Mouse (Mus musculus) brain, embryonic 14.5 days (tissue): Measurements from ENCODE around the gene Serpine1. TPM values are rescaled to one million over a fixed set of nuclear protein-coding genes. Genes with fewer than 3 reads are reported as not detected.

ENCODE experiments used
- DNase-seq: peaks from one replicate; pipeline ENCODE4 v3.0.0-alpha.2; 2011; ENCODE audit warnings: low read depth
- CTCF ChIP-seq: fragments of 200-500 bp; IDR thresholded peaks from 2 replicates; pipeline ENCODE4 v1.5.1; 2012; ENCODE audit warnings: inconsistent platforms, mild to moderate bottlenecking, moderate library complexity, borderline replicate concordance; ENCODE audit not compliant: insufficient read depth, insufficient read length; ENCODE audit errors: extremely low read depth
- POLR2A ChIP-seq: fragments of 200-500 bp; IDR thresholded peaks from 2 replicates; pipeline ENCODE4 v1.6.1; 2012; ENCODE audit warnings: mild to moderate bottlenecking, inconsistent platforms, borderline replicate concordance; ENCODE audit not compliant: poor library complexity, insufficient read depth, insufficient read length, severe bottlenecking; ENCODE audit errors: extremely low read depth
- polyA plus RNA-seq: library from polyadenylated mRNA; depleted of rRNA; stranded (reverse); fragments of >200 nt; gene quantifications from 2 replicates; pipeline ENCODE4 v1.2.3, GENCODE M21; 2012

Serpine1 gene
- polyA plus RNA-seq, 1 experiment, result 2.6 TPM

DNA sequence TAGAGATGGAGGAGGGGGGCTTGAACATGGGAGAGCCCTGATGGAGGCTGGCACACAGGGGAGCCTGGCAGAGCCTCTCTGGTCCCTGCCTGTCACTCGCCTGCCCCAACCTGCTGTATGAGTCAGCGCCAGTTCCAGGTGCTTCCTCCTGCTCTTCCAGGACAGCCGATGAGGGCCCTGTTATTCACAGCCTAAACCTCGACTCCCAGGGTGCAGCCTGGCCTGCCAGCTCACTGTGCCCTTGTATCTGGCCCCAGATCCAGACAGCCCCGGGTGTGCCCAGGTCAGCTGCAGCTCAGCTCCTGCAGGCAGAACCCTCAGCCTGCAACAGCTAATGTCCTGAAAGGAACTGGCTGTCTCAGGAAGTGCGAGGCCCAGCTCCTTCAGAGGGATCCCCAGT is 19.5 kb upstream of the Serpine1 start:
- DNase-seq, result no peak
- TF ChIP-seq POLR2A (no peak), CTCF (no peak)

DNA sequence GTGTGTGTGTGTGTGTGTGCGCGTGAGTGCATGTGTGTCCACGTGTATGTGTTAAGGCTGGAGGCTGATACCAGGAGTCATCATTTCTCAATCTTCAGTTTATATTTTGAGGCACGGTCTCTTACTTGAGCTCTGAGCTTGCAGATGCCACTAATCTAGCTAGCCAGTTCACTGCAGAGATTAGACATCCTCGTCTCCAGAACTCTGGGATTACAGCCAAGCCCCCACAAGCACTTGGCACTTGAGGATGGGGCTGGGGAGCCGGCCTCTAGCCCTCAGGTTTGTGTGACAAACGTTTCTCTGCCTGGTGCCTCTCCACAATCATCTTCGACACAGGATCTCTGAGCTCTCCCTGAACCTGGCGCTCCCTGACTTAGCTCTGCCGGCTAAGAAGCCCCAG is 18.8 kb upstream of the Serpine1 start:
- DNase-seq, result peak; percentile 8
- no peak for TF ChIP-seq POLR2A
- no peak for TF ChIP-seq CTCF

DNA sequence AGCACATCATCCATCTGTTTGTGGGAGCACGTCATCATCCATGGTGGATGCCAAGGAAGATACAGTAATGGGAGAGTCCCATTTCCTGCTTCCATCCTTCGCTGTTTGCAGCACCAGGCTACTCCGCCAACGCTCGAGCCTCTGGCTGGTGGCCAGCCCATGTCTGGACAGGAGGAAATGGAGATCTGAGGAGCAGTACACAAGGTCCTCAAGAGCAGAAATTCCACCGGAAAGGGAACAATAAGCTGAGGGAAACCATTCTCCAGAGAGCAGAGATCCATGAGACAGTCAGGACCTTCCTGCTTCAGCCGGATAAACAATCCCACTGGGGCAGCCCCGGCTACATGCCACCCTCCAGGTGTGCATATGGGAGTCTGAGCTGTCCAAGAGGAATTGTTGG is 15.3 kb upstream of the Serpine1 start:
- no peak for TF ChIP-seq CTCF
- TF ChIP-seq POLR2A, result no peak

DNA sequence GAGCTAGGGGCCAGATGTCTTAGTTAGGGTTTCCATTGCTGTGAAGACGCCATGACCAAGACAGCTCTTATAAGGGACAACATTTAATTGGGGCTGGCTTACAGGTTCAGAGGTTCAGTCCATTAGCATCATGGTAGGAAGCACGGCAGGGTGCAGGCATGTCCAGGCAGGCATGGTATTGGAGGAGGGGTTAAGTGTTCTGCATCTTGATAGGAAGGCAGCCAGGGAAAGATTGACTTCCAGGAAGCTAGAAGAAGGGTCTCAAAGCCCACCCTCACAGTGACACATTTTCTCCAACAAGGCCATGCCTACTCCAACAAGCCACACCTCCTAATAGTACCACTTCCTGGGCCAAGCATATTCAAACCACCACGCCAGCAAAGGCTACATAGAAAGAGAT is 13.7 kb upstream of the Serpine1 start:
- TF ChIP-seq CTCF (no peak), POLR2A (no peak)
- no peak for DNase-seq

More for the DNA sequence above, 15.3 kb upstream of the Serpine1 start:
- no peak for DNase-seq

DNA sequence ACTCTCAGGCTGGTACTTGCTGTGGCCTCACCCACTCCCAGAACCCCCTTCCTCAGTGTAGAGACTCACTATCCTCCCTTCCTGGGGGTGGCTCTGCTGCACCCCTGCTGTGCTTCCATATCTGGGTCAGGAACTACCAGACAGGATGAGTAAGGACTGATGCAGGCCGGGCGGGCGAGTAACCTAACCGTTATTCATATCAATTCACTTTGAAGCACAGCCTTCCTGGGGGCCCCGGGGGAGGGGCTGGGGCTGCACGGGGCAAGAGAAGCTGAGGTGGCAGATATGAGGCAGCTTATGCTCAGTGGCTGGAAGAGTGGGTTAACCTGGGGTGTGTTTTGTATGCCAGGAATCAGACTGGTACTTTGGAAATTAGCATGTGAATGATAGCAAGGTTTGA is 13.0 kb upstream of the Serpine1 start:
- no peak for TF ChIP-seq CTCF
- TF ChIP-seq POLR2A, result no peak
- DNase-seq, result no peak

DNA sequence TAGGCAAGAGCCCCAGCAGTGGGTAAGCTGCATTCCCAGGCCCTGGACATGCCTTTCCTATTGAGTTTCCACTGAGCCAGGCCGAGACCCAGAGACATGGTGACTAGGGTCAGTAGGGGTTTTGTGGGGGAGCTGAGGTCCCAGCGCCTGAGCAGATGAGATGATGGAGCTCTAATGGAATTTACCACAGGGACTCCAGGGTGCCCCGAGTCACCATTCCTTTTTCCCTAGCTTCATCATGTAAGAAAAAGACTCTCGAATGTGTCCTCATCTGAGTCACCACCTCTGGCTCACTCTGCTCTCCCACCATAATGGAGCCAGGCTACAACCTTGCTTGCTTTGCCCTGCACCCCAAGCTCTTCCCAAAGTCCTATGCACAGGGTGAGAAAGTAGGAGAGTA is 11.0 kb upstream of the Serpine1 start:
- DNase-seq, result no peak
- no peak for TF ChIP-seq CTCF
- no peak for TF ChIP-seq POLR2A

DNA sequence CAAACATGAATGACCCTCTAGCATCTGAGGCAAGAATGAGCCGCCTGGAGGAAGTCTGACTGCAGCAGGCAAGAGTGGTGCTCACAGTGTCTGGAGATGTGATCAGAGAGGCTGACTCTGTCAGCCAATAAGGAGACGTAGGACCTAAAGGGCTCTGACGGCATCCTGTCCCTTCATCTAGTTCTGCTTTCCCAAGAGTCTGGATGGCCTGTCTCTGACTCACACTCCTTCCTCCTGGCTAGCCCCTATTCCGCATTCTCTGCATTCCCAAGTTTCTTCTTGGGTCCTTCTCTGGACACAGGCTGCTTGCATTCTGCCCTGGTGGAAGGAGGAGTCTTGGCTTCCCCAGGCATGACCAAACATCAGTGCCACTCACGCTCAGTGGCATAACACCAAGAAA is 7.8 kb upstream of the Serpine1 start:
- no peak for TF ChIP-seq POLR2A
- TF ChIP-seq CTCF, result no peak
- DNase-seq, result no peak

DNA sequence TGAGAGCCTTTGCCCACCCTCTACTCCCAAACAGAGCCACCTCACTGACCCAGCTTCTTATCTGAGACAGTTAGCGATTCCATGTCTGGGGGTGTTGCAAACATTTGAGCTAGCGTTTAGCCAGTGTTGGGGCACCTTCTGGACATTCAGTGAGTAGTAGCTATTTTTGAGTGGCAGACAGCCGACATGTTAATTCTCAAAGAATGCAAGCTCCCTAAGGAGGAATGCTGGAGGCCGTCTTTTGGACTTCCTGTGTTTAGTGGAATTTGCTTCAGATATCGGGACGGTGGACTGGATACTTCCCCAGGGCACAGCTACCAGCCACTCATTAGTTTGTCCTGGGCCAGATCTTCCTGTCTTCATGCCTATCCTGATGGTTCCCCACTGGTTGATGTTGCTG is 6.5 kb upstream of the Serpine1 start:
- no peak for DNase-seq
- no peak for TF ChIP-seq POLR2A
- TF ChIP-seq CTCF, result no peak

DNA sequence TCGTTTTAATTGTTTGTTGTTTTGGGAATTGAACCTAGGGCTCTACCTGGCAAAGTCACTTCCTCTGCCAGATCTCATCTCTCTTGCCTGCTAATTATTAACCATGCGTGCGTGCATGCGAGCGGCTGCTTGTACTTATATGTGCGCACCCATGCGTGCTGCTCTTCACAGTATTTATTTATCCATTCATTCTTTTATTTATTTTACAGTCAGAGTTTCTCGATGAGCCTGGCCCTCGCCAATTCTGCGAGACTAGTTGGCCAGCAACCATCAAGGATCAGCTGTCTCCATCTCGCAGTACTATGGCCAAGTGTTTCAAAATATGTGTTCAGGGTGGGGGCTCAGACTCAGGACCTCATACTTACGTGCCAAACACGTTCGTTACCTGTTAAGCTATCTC is 6.0 kb upstream of the Serpine1 start:
- DNase-seq, result no peak
- TF ChIP-seq POLR2A, result no peak
- TF ChIP-seq CTCF, result no peak

DNA sequence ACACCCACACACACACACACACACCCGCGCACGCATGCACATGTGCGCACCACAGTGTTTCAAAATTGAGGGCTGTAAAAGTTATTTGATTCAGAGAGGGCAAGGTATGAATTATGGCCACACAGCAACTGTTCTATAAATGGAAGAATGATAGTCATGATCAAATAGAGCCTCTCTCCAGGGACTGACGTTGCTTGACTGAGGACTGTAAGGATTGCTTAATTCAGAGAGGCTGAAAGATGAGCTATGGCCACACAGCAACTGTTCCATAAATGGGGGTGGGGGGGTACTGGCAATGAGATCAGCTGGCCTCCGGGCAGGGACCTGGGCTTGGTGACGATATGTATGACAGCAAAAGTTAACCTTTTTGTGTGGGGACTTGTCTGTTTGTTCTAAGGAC is 5.1 kb upstream of the Serpine1 start:
- no peak for TF ChIP-seq POLR2A
- TF ChIP-seq CTCF, result no peak
- DNase-seq, result no peak

DNA sequence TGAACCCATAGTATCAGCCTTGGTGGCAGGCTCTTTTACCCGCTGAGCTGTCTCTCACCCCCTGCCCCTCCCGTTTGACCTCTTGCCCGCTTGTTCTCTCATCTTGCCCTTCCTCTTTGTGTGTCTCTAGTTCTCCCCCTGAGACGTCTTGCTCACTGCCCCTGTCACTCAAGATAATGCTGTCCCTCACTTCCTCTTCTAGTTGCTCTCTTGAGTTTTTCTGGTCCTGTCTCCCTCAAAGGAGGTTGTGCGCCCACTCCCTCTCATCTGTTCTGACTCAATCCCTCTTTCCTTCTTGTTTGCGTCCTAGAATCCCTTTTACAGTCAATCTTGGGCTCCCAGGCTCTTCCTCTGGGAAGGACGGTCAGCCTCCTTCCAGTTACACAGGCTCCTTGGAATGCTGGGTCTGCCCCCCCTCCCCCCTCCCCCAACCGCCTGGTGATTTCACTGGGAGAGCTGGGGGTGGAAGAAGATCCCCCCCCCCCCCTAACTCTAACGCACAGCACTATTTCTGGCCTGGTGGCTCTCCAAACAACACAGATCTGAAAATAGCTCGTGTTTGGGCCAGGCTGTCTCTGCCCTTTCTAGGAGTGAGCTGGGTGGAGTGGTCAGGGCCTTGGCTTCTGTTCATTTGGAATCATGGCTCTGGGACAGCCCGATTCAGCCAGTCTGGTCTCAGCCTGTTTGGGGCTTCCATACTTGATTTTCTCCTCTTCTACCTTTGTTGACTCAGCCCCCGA is 4.3 kb upstream of the Serpine1 start:
- no peak for TF ChIP-seq POLR2A
- no peak for TF ChIP-seq CTCF

DNA sequence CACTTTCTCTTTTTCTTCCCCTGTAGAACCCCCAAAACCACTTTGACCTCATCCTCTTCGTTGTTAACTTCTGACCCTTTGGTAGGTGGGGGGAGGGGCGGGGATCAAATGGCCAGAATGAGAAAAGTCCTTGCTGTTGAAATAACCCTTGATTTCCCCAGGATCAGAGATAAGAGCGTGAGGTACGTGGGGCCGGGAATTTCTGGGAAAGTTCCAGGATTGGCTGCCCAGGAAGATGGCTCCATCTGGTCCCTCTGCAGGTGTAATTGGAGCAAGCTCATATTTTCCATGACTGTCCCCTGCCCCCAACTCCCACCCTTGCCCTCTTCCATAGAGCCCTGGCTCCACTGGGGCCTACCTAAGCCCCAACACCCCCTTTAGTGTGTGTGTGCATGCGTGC is 3.7 kb upstream of the Serpine1 start:
- DNase-seq, result no peak
- TF ChIP-seq CTCF, result no peak
- TF ChIP-seq POLR2A, result no peak

More for the DNA sequence above, 4.3 kb upstream of the Serpine1 start:
- no peak for DNase-seq

DNA sequence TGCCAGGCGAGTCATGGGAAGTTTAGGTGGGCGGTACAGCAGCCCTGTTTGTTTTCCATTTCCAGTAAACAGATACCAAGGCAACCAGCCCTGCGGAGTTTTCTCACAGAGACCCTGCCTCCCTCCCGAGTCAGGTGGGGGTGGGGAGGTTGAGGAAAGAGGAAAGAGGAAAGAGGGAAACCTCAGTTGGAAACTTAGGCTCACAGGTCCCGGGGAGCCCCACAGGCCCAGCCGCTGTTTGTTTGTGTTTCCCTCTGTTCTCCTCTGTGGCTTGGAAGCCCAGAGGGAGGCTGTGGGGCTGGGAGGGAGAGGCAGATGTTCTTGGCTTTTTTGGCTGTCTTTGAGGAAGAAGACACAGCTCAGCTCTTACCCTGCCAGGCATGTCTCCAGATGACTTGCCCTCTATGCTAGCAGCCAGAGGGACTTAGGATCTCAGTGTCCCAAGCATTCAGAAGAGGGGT is 2.2 kb upstream of the Serpine1 start:
- DNase-seq, result peak; percentile 27
- TF ChIP-seq CTCF, result no peak
- no peak for TF ChIP-seq POLR2A

DNA sequence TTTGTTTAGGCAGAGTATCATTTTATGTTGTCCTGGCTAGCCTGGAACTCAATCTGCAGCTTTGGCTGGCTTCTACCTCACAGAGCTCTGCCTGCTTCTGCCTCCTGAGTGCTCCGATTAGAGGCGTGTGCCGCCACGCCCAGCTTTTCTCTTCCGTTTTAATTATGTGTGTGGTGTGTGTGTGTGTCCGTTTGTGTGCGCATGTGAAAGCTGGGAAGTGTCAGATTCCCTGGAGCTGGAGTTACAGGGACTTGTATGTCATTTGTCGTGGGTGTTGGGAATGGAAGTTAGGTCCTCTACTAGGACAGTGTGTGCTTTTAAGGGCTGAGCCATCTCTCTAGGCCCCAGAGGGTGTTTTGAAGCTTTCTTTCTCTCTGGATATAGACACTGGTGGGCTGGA is 1.1 kb upstream of the Serpine1 start:
- no peak for DNase-seq
- no peak for TF ChIP-seq CTCF
- TF ChIP-seq POLR2A, result no peak

DNA sequence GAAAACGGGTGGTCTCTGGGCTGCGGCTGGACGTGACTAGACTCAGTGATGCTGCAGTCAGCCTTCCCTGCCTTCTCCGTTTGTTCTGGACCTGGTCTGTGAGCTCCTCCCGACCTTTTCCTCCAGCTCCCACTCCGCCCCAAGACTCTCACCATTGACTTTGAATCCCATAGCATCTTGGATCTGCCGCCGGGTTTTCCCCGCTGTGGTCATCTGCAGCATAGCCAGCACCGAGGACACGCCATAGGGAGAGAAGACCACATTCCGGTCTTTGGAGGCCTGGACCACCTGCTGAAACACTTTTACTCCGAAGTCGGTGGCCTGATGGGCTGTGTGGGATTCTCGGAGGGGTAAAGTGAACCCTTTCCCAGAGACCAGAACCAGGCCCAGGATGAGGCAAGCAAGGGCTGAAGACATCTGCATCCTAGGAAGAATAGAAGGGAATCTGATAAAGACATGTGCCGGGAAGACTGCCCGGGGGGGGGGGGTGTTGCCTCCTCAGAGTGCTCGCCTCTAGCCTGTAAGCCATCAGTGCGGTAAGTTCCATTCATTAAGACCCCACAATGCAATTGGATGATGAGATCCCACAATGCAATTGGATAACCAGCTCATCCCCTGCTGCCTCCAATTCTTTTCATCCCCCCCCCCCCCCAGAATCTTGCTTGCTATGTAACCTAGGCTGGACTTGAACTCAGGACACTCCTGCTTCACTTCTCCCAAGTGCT is 1.0 kb downstream of the Serpine1 start:
- TF ChIP-seq CTCF (no peak), POLR2A (no peak)
- no peak for DNase-seq

DNA sequence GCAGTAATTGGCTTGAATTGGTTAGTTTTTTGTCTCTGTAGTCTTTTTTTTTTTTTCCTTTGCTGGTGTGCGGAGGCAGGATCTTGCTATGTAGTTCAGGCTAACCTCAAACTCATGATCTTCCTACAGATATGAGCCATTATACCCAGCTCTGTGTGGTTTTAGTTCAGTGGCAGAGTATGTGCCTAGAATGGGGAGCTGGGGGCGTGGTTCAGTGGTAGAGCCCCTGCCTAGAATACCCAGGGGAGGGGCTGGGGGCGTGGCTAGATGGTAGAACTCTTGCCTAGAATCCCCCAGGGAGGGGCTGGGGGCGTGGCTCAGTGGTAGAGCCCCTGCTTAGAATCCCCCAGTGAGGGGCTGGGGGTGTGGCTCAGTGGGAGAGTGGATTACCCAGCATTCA is 3.4 kb downstream of the Serpine1 start:
- no peak for TF ChIP-seq POLR2A
- TF ChIP-seq CTCF, result no peak
- DNase-seq, result no peak
